Mouse (Mus musculus): ENCODE measurements around the gene Amtn.
A peak's percentile ranks its signal among the peaks of the same experiment; 100 is the strongest.
"Not testable (repeated sequence)": the region's sequence is repeated elsewhere in the genome, so short reads cannot be mapped to it uniquely, and the experiment has no call there.

Amtn gene

GRCm38 (mm10) chr5:88375808-88376207, at the start of gene Amtn:
Amtn (plus strand) TSS chr5:88376108.
- DNase-seq (ENCODE audit: low spot score in 2 of 2): no peak

- not testable (repeated sequence) for DNase-seq (ENCODE audit: low spot score in 2 of 2)
These were observed 27.4 kb upstream of the Amtn start for GRCm38 (mm10) chr5:88348533-88348932.

GRCm38 (mm10) chr5:88364768-88365167, 11.1 kb upstream of the Amtn start:
- no peak for DNase-seq (ENCODE audit: low spot score in 2 of 2)

GRCm38 (mm10) chr5:88366886-88367285, 9.0 kb upstream of the Amtn start:
- DNase-seq (ENCODE audit: low spot score in 2 of 2): no peak

DNA sequence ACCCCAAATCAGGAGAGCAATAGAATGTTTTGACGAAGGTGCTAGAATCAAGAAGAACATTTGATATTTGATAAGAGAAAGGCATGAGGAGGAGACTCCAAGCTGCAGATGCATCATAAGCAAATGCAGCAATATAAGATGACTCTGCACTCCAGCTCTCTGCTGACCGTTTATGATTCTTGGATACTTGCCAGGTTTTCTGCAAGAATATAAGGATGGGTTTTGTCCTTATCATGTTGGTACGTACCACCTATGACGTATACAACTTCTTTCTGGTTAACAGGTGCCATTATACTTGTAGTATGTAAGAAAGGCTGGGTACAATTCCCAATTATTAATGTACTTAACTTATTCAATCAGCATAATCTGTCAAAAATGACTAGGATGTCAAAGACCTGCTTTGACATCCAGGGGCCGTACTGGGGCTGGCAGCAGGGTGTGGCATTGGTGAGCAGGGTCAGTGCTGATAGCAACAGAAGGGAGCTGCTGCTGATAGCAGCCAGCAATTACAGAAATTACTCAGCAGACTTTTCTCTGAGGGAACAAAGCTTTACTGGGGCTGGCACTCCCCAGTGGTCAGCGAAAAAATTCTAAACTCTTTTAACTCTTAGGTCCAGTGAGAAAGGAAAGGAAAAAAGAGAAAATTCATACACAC, 5.2 kb upstream of the Amtn start:
- DNase-seq (ENCODE audit: low spot score in 2 of 2): no peak

DNA sequence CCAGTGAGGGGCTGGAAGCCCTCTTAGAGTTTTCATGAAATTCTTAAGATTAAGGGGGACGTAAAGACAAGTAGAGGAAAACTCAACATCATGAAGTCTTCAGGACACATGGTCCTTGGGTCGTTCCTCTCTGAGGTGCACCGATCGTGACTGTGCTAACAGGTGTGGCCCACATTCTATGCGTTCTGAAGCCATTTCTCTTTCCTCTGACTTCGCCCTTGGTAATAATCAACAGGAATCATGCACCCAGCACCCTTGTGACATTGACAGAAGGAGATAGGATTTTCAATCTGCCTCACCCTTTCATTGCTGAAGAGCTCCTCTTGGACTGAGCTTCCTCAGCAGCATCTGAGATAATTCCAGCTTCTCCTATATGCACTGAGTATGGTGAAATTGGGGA, 3.3 kb upstream of the Amtn start:
- DNase-seq (ENCODE audit: low spot score in 2 of 2): no peak

- not testable (repeated sequence) for DNase-seq (ENCODE audit: low spot score in 2 of 2)
These were observed 16.1 kb downstream of the Amtn start for GRCm38 (mm10) chr5:88391960-88392359.

DNA sequence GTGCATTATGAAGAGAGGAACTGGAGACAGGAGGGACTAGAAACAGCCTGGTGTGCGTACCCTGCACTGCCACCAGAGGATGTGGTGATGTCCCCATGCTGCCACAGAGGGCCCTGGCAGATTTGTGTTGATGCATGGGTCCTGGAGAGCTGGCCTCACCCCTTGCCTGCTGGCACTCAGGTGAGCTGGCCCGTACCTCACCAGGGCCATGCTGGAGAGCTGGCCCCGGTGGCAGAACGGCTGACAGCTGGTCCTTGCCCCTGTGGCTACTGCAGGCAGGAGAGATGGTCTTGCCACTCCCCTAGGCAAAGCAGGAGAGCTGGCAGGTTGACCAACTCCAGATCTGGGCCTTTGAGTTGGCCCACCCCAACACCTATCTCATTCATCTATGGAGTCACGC, 22.7 kb downstream of the Amtn start:
- no peak for DNase-seq (ENCODE audit: low spot score in 2 of 2)

DNA sequence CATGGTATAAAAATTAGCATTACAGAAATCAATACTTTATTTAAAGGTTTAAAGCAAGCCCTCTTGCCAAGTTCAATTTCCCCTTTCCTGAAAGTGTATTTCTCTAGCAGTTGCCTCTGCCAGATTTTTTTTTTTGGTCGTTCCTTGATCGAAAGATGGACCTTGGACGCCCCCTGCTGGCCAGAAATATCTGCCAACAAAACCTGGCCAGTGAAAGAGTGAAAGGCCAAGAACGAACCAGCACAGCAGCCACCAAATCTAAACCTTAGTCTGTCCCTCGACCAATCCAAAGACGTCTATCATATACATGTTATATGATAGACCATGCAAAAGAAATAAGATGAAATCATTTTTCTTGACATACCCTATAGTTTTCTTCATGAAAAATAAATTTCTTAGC, 23.9 kb downstream of the Amtn start:
- peak in 1 of 2 experiments; percentile 34 for DNase-seq (ENCODE audit: low spot score in 2 of 2)

GRCm38 (mm10) chr5:88401464-88401863, 25.6 kb downstream of the Amtn start:
- DNase-seq (ENCODE audit: low spot score in 2 of 2): no peak

GRCm38 (mm10) chr5:88420319-88421065, 44.6 kb downstream of the Amtn start:
- no peak for DNase-seq (ENCODE audit: low spot score in 2 of 2)

DNA sequence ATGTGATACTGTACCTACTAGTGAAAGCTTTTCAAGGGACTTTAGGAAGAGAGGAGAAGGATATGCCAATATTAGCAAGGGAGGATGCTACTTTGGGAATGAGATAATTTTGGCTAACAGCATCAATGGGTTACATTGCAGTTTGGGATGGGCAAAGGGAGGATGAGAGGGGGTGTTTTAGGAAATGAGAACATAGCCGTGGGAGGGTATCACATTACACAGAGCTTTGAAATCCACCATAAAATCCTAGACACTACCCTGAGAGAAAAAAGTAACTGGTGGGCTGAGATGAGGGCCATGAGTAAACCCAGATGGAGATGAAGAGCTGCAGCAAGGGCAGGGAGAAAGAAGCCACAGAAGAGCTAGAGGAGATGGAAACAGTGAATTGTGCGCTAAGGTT, 49.0 kb downstream of the Amtn start:
- not testable (repeated sequence) for DNase-seq (ENCODE audit: low spot score in 2 of 2)

- no peak for DNase-seq (ENCODE audit: low spot score in 2 of 2)
These were observed 50.8 kb downstream of the Amtn start for GRCm38 (mm10) chr5:88426753-88427152.

Data from heart, adult 9 months (tissue).